Mouse (Mus musculus) embryonic facial prominence, embryonic 14.5 days (tissue): ENCODE measurements around the gene Gm960. TPM values are rescaled to one million over a fixed set of nuclear protein-coding genes. Genes with fewer than 3 reads are reported as not detected.
A peak's percentile ranks its signal among the peaks of the same experiment; 100 is the strongest.

Source experiments
- ATAC-seq: fragments of 200-750 bp; cut with Nextera tagmentation; 2 replicates; pipeline ENCODE4 v1.8.0; 2017; ENCODE audit warnings: low read depth, moderate number of reproducible peaks, moderate TSS enrichment
- DNase-seq: peaks from one replicate; pipeline ENCODE4 v3.0.0-alpha.2; 2015; ENCODE audit warnings: low spot score
- H3K27ac ChIP-seq: fragments of 300-500 bp; sonication (generic); replicated peaks from 2 replicates; pipeline ENCODE4 v1.5.1; 2014; ENCODE audit warnings: low read depth, mild to moderate bottlenecking, low read length, moderate library complexity
- H3K27me3 ChIP-seq: fragments of 300-500 bp; sonication (generic); replicated peaks from 2 replicates; pipeline ENCODE4 v1.6.1; 2014; ENCODE audit warnings: low read length; ENCODE audit not compliant: control insufficient read depth, insufficient read depth
- H3K36me3 ChIP-seq: fragments of 300-500 bp; sonication (generic); 2 replicates; pipeline ENCODE4 v1.6.1; 2014; ENCODE audit warnings: low read length, mixed read lengths; ENCODE audit not compliant: control insufficient read depth, insufficient read depth
- H3K4me1 ChIP-seq: fragments of 300-500 bp; sonication (generic); 2 replicates; pipeline ENCODE4 v1.6.1; 2014; ENCODE audit warnings: antibody characterized with exemption, low read length; ENCODE audit not compliant: control insufficient read depth, insufficient read depth
- H3K4me2 ChIP-seq: fragments of 300-500 bp; sonication (generic); 2 replicates; pipeline ENCODE4 v1.6.1; 2014; ENCODE audit warnings: low read depth, mild to moderate bottlenecking, low read length, moderate library complexity, mixed read lengths
- H3K4me3 ChIP-seq: fragments of 300-500 bp; sonication (generic); 2 replicates; pipeline ENCODE4 v1.5.1; 2014; ENCODE audit warnings: low read depth, mild to moderate bottlenecking, low read length
- H3K9ac ChIP-seq: fragments of 300-500 bp; sonication (generic); 2 replicates; pipeline ENCODE4 v1.6.1; 2014; ENCODE audit warnings: low read depth, mild to moderate bottlenecking, low read length, moderate library complexity, mixed read lengths
- H3K9me3 ChIP-seq: fragments of 300-500 bp; sonication (generic); 2 replicates; pipeline ENCODE4 v1.6.1; 2016; ENCODE audit warnings: low read length; ENCODE audit not compliant: control insufficient read depth
- WGBS: fragments of 180-500 bp; shearing (Covaris S2); extraction: QIAGEN DNeasy Blood & Tissue Kit; methylation state at CpG from one replicate; pipeline ENCODE4 v1.1.7; 2014; 5-methylcytosine and 5-hydroxymethylcytosine counted together
- polyA plus RNA-seq: library from polyadenylated mRNA; unstranded; fragments of >200 nt; fragmentation: Nextera tagmentation; extraction: Ambion mirVana; gene quantifications from 2 replicates; pipeline ENCODE4 v1.2.1, GENCODE M21; 2014

The Gm960 gene
- polyA plus RNA-seq, 1 experiment from 2014 or later, result 3.9 TPM

GRCm38 (mm10) chr19:4624406-4625178 lies 73.9 kb downstream of the Gm960 start:
- Histone ChIP-seq H3K4me3 (peak overlapping the region; percentile 89), H3K27ac (peak overlapping the region; percentile 92; the same call in 1 of the 2 replicates), H3K4me1 (peaks cover 19% of the 10 kb centered on the region), H3K27me3 (no peaks in the 10 kb centered on the region), H3K9ac (peak overlapping the region; percentile 95), H3K4me2 (peak overlapping the region; percentile 58), H3K9me3 (no peaks in the 10 kb centered on the region), H3K36me3 (peaks cover 40% of the 10 kb centered on the region; the same call in 1 of the 2 replicates)
- 30% methylated on average over 4 of the region's 4 CpGs for WGBS
- ATAC-seq (no peak), DNase-seq (no peak)

GRCm38 (mm10) chr19:4624006-4624405 lies 74.5 kb downstream of the Gm960 start:
- H3K4me2 ChIP-seq, result no peak overlapping the region

GRCm38 (mm10) chr19:4623419-4623818 lies 75.0 kb downstream of the Gm960 start:
- Histone ChIP-seq H3K36me3 (peaks cover 40% of the 10 kb centered on the region; the same call in 1 of the 2 replicates), H3K4me3 (no peak overlapping the region), H3K9me3 (no peaks in the 10 kb centered on the region), H3K27me3 (no peaks in the 10 kb centered on the region), H3K4me1 (peaks cover 19% of the 10 kb centered on the region), H3K4me2 (no peak overlapping the region), H3K27ac (no peak overlapping the region), H3K9ac (no peak overlapping the region)
- DNase-seq, result no peak
- no peak for ATAC-seq
- WGBS, result 93% methylated on average over 9 of the region's 9 CpGs

More at GRCm38 (mm10) chr19:4624006-4624405, 74.5 kb downstream of the Gm960 start:
- no peak overlapping the region for H3K27ac ChIP-seq
- 92% methylated on average over 12 of the region's 12 CpGs for WGBS
- DNase-seq (no peak), ATAC-seq (no peak)
- no peak overlapping the region for H3K4me3 ChIP-seq
- peaks cover 19% of the 10 kb centered on the region for H3K4me1 ChIP-seq
- H3K36me3 ChIP-seq, result peaks cover 40% of the 10 kb centered on the region; the same call in 1 of the 2 replicates
- H3K27me3 ChIP-seq, result no peaks in the 10 kb centered on the region
- H3K9ac ChIP-seq, result 0 out of 2 replicates have a peak overlapping the region, but pooled peaks have one; percentile 95
- no peaks in the 10 kb centered on the region for H3K9me3 ChIP-seq

- Histone ChIP-seq H3K9me3 (no peaks in the 10 kb centered on the region), H3K4me3 (no peak overlapping the region), H3K36me3 (peaks cover 40% of the 10 kb centered on the region; the same call in 1 of the 2 replicates), H3K9ac (no peak overlapping the region), H3K27ac (no peak overlapping the region), H3K4me2 (no peak overlapping the region), H3K27me3 (no peaks in the 10 kb centered on the region), H3K4me1 (peaks cover 16% of the 10 kb centered on the region)
- ATAC-seq, result no peak
- 84% methylated on average over 5 of the region's 5 CpGs for WGBS
- DNase-seq, result no peak
These were observed 75.7 kb downstream of the Gm960 start for GRCm38 (mm10) chr19:4622780-4623179.

GRCm38 (mm10) chr19:4620721-4621120 lies 77.7 kb downstream of the Gm960 start:
- Histone ChIP-seq H3K4me1 (peaks cover 8% of the 10 kb centered on the region; the same call in 1 of the 2 replicates), H3K9ac (no peak overlapping the region), H3K27ac (no peak overlapping the region), H3K27me3 (no peaks in the 10 kb centered on the region), H3K4me2 (no peak overlapping the region), H3K9me3 (no peaks in the 10 kb centered on the region), H3K4me3 (no peak overlapping the region), H3K36me3 (peaks cover 40% of the 10 kb centered on the region; the same call in 1 of the 2 replicates)
- DNase-seq (no peak), ATAC-seq (no peak)
- 93% methylated on average over 7 of the region's 7 CpGs for WGBS

GRCm38 (mm10) chr19:4619461-4619860 lies 79.0 kb downstream of the Gm960 start:
- peaks cover 40% of the 10 kb centered on the region; the same call in 1 of the 2 replicates for H3K36me3 ChIP-seq
- H3K27me3 ChIP-seq, result no peaks in the 10 kb centered on the region
- no peak for DNase-seq
- H3K9ac ChIP-seq, result no peak overlapping the region
- peaks cover 3% of the 10 kb centered on the region for H3K4me1 ChIP-seq
- H3K9me3 ChIP-seq, result no peaks in the 10 kb centered on the region
- no peak overlapping the region for H3K4me2 ChIP-seq
- H3K27ac ChIP-seq, result no peak overlapping the region
- WGBS, result 68% methylated on average over 10 of the region's 10 CpGs
- no peak for ATAC-seq
- H3K4me3 ChIP-seq, result no peak overlapping the region

GRCm38 (mm10) chr19:4618183-4618582 lies 80.3 kb downstream of the Gm960 start:
- Histone ChIP-seq H3K9ac (peak overlapping the region; percentile 37; the same call in 1 of the 2 replicates), H3K27ac (no peak overlapping the region), H3K4me2 (no peak overlapping the region), H3K4me3 (no peak overlapping the region), H3K36me3 (peaks cover 41% of the 10 kb centered on the region; the same call in 1 of the 2 replicates), H3K4me1 (peaks cover 8% of the 10 kb centered on the region), H3K9me3 (no peaks in the 10 kb centered on the region), H3K27me3 (no peaks in the 10 kb centered on the region)
- DNase-seq (peak; percentile 62), ATAC-seq (no peak)
- WGBS, result 39% methylated on average over 18 of the region's 18 CpGs

- Histone ChIP-seq H3K9me3 (no peaks in the 10 kb centered on the region), H3K27me3 (no peaks in the 10 kb centered on the region), H3K4me3 (peak overlapping the region; percentile 89; the same call in 1 of the 2 replicates), H3K9ac (no peak overlapping the region; the same call in 1 of the 2 replicates), H3K4me2 (no peak overlapping the region), H3K4me1 (peaks cover 8% of the 10 kb centered on the region), H3K36me3 (peaks cover 41% of the 10 kb centered on the region), H3K27ac (peak overlapping the region; percentile 89; the same call in 1 of the 2 replicates)
- DNase-seq (no peak), ATAC-seq (no peak)
- WGBS, result 47% methylated on average over 4 of the region's 4 CpGs
These were observed 81.9 kb downstream of the Gm960 start for GRCm38 (mm10) chr19:4616546-4616945.
